Mouse (Mus musculus): ENCODE measurements at regions not wholly inside any gene's neighbourhood (a gene's known extent, or its start where the extent isn't known, plus 50 kb on each side); places are given as distances from the start of the nearest gene placed in this dataset.

- no peak for DNase-seq
Observed at GRCm38 (mm10) chr11:57899335-57899734, 66.7 kb upstream of the Hand1 start.

- DNase-seq, result no peak
Observed at GRCm38 (mm10) chr11:57895497-57895896, 62.9 kb upstream of the Hand1 start.

DNA sequence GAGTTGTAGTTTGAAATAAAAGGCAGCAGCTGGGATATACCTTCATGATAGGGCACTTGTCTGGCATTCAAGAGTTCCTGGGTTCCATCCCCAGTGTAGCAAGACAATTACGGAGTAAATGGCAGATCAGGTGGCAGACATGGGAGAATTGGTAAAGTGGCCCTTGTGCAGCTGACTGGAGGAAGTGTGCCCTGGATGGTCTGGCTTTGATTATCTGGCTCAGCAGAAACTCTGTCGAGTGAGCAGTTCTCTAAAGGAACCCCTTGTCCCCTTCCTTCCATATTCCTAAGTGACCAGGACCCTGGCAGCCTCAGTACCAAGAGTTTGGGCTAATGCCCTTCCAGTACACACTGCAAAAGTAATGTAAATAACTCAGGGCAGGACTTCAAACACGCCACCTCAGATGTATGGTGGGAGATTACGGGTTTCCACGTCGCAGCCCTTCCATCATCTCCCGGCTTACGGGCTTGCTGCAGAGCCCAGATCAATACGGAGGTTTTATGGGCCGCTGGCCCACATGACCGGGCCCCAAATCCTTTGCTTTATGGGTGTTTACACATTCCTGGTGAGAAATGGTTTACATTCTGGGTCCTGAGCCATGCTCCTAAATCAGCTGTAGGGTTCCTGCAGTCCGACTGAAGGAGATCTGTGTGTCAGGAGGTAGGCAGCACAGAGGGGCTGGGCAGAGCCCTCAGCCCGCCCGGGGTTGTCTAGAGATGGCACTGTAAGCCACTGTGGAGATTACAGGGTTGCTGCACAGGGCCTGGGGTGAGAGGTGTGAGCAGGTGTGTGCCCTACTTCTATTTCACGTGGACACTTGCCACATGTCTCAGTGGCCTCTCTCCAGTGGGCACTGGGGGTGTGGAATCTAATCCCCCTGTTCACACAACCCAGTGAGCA, 50.4 kb upstream of the Hand1 start:
- no peak for DNase-seq
